Mouse (Mus musculus): ENCODE data around the gene Tmprss15. TPM values are rescaled to one million over a fixed set of nuclear protein-coding genes. Genes with fewer than 3 reads are reported as not detected.
A peak's percentile ranks its signal among the peaks of the same experiment; 100 is the strongest.

Gene Tmprss15
- polyA plus RNA-seq (2012; rRNA removed) = not detected in 2 replicates

- no peak for DNase-seq (ENCODE audit: low spot score)
Observed at GRCm38 (mm10) chr16:79090997-79091396, at the start of gene Tmprss15. Gene Tmprss15, minus strand, starts transcription at chr16:79091097.

GRCm38 (mm10) chr16:79114879-79115278, 24.0 kb upstream of the Tmprss15 start:
- no peak for DNase-seq (ENCODE audit: low spot score)

GRCm38 (mm10) chr16:79109516-79109915, 18.6 kb upstream of the Tmprss15 start:
- DNase-seq (ENCODE audit: low spot score) = no peak

GRCm38 (mm10) chr16:79108969-79109368, 18.1 kb upstream of the Tmprss15 start:
- no peak for DNase-seq (ENCODE audit: low spot score)

- no peak for DNase-seq (ENCODE audit: low spot score)
Observed at GRCm38 (mm10) chr16:79100325-79100724, 9.4 kb upstream of the Tmprss15 start.

GRCm38 (mm10) chr16:79098321-79098720, 7.4 kb upstream of the Tmprss15 start:
- no peak for DNase-seq (ENCODE audit: low spot score)

- DNase-seq (ENCODE audit: low spot score) = no peak
Observed at GRCm38 (mm10) chr16:79086550-79086949, 4.3 kb downstream of the Tmprss15 start.

- DNase-seq (ENCODE audit: low spot score) = no peak
Observed at GRCm38 (mm10) chr16:79063848-79064247, 27.0 kb downstream of the Tmprss15 start.

- DNase-seq (ENCODE audit: low spot score) = peak; percentile 24
Observed at GRCm38 (mm10) chr16:79058775-79059558, 31.9 kb downstream of the Tmprss15 start.

GRCm38 (mm10) chr16:79032593-79032992, 58.3 kb downstream of the Tmprss15 start:
- no peak for DNase-seq (ENCODE audit: low spot score)

- no peak for DNase-seq (ENCODE audit: low spot score)
Observed at GRCm38 (mm10) chr16:79002812-79003211, 88.1 kb downstream of the Tmprss15 start.

- no peak for DNase-seq (ENCODE audit: low spot score)
Observed at GRCm38 (mm10) chr16:79001679-79002078, 89.2 kb downstream of the Tmprss15 start.

- DNase-seq (ENCODE audit: low spot score) = no peak
Observed at GRCm38 (mm10) chr16:78976384-78976783, 114.5 kb downstream of the Tmprss15 start.

GRCm38 (mm10) chr16:78974099-78974498, 116.8 kb downstream of the Tmprss15 start:
- no peak for DNase-seq (ENCODE audit: low spot score)

GRCm38 (mm10) chr16:78969091-78969731, 121.7 kb downstream of the Tmprss15 start:
- no peak for DNase-seq (ENCODE audit: low spot score)

- no peak for DNase-seq (ENCODE audit: low spot score)
Observed at GRCm38 (mm10) chr16:78957434-78957833, 133.5 kb downstream of the Tmprss15 start.

GRCm38 (mm10) chr16:78950359-78950758, 140.5 kb downstream of the Tmprss15 start:
- no peak for DNase-seq (ENCODE audit: low spot score)

GRCm38 (mm10) chr16:78937755-78938154, 153.1 kb downstream of the Tmprss15 start:
- no peak for DNase-seq (ENCODE audit: low spot score)

GRCm38 (mm10) chr16:78934298-78934697, 156.6 kb downstream of the Tmprss15 start:
- DNase-seq (ENCODE audit: low spot score) = no peak

GRCm38 (mm10) chr16:78931287-78932025, 159.4 kb downstream of the Tmprss15 start:
- no peak for DNase-seq (ENCODE audit: low spot score)

GRCm38 (mm10) chr16:78930382-78931286, 160.3 kb downstream of the Tmprss15 start, which contains the start of gene Chodl:
Gene Chodl, plus strand, starts transcription at chr16:78930948.
- DNase-seq (ENCODE audit: low spot score) = peak; percentile 19
